Mouse (Mus musculus): ENCODE results near the gene Tmem50a.
A peak's percentile ranks its signal among the peaks of the same experiment; 100 is the strongest.

- TF ChIP-seq POLR2A (IDR thresholded peaks at IDR 0.05; ENCODE audit: insufficient read depth, low read length) (no peak), CTCF (IDR thresholded peaks at IDR 0.05; ENCODE audit: low read depth, low read length) (peak; percentile 87), EP300 (IDR thresholded peaks at IDR 0.05; ENCODE audit: insufficient read depth, low read depth, low read length) (no peak)
Measured at GRCm38 (mm10) chr4:134963021-134963776, 48.4 kb upstream of the Tmem50a start.
